Mouse (Mus musculus) right cerebral cortex, postnatal 36 days (tissue): ENCODE data around the gene Lrrc3.

Experiments used
- DNase-seq, 2 experiments: peaks; one replicate each; pipeline ENCODE4 v3.0.0; 2022; ENCODE audit warnings: low spot score in 2 of 2, mixed read lengths in 1 of 2

Lrrc3 gene

DNA sequence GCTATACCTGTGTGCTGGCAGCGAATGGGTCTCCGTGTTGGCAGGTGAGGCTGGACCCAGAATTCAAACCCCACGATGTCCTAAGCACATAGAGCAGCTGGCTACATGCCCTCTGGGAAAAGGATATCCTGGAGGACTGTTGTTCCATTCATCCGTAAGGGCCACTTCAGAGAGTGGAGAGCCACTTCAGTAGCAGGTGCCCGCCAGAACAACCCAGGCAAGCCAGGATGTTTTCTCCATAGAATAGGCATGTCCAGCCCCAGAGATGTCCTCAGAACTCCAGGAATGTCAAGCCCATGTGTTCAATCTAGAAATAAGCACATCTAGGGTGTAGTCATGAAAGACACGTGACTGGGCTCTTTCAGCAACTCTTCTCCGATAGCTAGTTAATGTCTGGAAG, 32.7 kb downstream of the Lrrc3 start:
- no peak for DNase-seq

DNA sequence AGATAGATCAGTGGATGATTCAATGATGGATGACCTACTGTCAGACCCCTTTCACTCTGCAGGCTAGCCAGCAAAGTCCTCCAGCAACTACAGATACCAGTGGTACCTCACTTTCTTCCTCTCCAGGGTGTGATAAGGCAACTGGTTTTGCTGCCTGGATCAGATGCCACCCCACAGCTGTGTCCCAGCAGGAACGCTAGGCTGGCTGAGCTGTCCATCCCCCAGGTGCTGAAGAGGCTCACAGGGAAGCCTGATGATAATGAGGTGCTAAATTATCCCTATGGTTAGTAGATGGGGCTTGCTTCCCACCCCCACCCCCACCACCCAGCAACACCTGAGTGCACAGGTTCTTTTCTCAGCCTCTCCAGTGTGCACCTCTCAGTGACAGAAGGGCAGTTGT, 34.8 kb downstream of the Lrrc3 start:
- no peak for DNase-seq

DNA sequence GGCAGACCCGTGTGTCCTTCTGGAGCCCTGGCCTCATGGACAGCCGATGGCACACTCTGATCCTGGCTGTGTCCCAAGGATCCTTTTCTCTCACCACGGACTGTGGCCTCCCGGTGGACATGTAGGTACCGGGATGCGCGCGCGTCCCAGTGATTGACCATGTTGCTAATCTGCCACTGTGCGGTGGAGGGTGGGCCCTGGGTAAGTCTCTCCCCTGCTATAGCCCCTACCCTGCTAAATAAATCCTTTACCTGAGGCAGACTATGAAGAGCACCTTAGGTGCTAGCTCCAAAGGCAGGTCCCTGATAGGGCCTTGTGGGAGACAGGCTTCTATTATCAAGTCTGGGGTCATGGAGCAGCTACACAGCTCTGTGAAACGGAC, 37.6 kb downstream of the Lrrc3 start:
- no peak for DNase-seq

DNA sequence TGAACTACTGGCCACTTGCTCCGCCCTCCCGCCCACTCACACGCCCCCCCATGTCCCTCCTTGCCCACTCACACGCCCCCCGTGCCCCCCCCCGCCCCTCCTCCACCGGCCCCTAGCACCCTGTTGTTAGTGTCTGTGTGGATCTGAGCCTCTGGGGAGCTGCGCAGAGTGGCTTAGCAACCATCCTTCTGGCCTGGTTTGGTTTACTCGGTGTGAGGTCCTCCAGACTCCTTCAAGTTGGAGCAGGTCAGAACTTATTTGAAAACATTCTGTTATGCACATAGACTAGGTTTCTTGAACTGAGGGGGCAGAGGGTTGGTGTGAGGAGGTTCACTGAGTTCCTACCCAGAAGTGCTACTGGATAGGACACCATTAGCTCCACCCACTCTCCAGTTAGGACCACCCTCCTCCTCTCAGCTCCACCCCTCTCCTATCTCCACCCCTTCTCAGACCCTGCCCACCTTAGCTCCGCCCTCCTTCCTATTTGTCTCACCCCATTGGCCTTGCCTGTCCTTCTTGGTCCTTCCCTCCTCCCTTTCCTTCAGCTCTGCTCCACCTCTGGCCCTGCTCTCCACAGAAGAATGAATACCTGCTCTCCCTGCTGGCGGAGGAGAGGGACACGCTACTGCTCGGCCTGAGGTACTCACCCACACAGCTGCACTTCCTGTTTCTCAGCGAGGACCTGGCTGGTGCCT, 38.1 kb downstream of the Lrrc3 start:
- DNase-seq = no peak

DNA sequence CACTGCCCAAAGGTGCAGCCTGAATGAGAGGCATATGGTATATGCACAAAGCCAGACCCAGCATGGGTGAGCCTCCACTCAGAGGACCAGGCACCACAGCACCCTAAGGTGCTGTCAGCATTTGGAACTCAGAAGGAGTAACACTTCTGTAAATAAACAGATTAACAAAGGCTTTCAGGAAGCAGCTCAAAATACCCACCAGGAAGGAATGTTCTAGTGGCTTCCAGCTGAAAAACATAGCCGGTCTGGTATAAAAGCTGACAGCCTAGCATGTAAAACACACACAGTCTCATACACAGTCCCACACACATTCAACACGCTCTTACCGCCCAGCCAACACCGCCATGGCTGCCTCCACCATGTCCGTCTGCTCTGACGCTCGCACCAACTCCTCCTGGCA, 40.7 kb downstream of the Lrrc3 start, which contains the start of gene Gm3285:
Gene Gm3285 (plus strand): TSS at position 301 of the 400 bp plus-strand sequence.
- no peak for DNase-seq

DNA sequence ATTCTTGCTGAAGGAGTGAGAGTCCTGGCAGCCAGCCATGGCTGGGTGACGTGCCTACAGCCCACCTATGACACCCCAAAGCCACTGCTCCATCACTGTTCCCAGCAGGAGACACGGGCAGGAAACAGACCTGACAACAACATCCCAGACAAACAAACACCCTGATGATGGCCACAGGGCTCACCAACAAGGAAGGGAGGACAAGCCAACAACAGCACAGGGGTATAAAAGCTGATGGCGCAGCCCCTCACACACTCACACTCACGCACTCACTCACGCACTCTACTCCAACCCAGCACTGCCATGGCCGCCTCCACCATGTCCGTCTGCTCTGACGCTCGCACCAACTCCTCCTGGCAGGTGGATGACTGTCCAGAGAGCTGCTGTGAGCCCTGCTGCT, 49.8 kb downstream of the Lrrc3 start, which contains the start of gene Gm10318:
Gene Gm10318 (plus strand): TSS at position 301 of the 400 bp plus-strand sequence.
- DNase-seq = no peak
